Mouse (Mus musculus) G1E (cell line): ENCODE measurements around the gene Olfr63. TPM values are rescaled to one million over a fixed set of nuclear protein-coding genes. Genes with fewer than 3 reads are reported as not detected.
"Not testable (repeated sequence)": the region's sequence is repeated elsewhere in the genome, so short reads cannot be mapped to it uniquely, and the experiment has no call there.

Source experiments
- ATAC-seq: 2 replicates; pipeline ENCODE4 v1.8.0; 2016; ENCODE audit warnings: mild to moderate bottlenecking; ENCODE audit not compliant: insufficient number of reproducible peaks, poor library complexity, low FRiP score, severe bottlenecking; ENCODE audit errors: extremely low read depth
- DNase-seq: peaks from one replicate; pipeline ENCODE4 v3.0.0; 2012; ENCODE audit warnings: low spot score
- H3K27me3 ChIP-seq: 2 replicates; pipeline ENCODE4 v1.6.1; 2012; ENCODE audit warnings: mild to moderate bottlenecking, low read length, inconsistent platforms; ENCODE audit not compliant: insufficient read depth
- H3K36me3 ChIP-seq: replicated peaks from 2 replicates; pipeline ENCODE3; 2012; ENCODE audit warnings: mild to moderate bottlenecking, inconsistent platforms
- H3K4me1 ChIP-seq: 2 replicates; pipeline ENCODE4 v1.6.1; 2012; ENCODE audit warnings: low read depth, low read length, inconsistent platforms, mixed read lengths; ENCODE audit not compliant: insufficient read depth
- H3K4me3 ChIP-seq: 2 replicates; pipeline ENCODE4 v1.5.1; 2012; ENCODE audit warnings: low read depth, mild to moderate bottlenecking, inconsistent platforms, low read length, moderate library complexity, mixed read lengths
- H3K9me3 ChIP-seq: replicated peaks from 2 replicates; pipeline ENCODE4 v1.6.1; 2012; ENCODE audit warnings: inconsistent platforms
- CTCF ChIP-seq: IDR thresholded peaks from 2 replicates; pipeline ENCODE4 v1.5.1; 2012; ENCODE audit warnings: low read depth, low read length, inconsistent platforms, mixed read lengths
- GATA1 ChIP-seq: IDR thresholded peaks from 2 replicates; pipeline ENCODE4 v1.6.1; 2012; ENCODE audit warnings: borderline replicate concordance, low read length, inconsistent platforms, mixed read lengths
- GATA2 ChIP-seq: IDR thresholded peaks from 2 replicates; pipeline ENCODE4 v1.6.1; 2012; ENCODE audit warnings: low read depth, low read length, inconsistent platforms, borderline replicate concordance
- POLR2AphosphoS5 ChIP-seq: IDR thresholded peaks from 2 replicates; pipeline ENCODE4 v1.6.1; 2012; ENCODE audit warnings: low read depth, low read length, inconsistent platforms; ENCODE audit not compliant: insufficient replicate concordance
- TAL1 ChIP-seq: conservative IDR thresholded peaks from 2 replicates; pipeline ENCODE4 v1.6.1; 2012; ENCODE audit warnings: low read depth, low read length, inconsistent platforms, mixed read lengths
- polyA plus RNA-seq: library from polyadenylated mRNA; stranded (reverse); fragments of >175 nt; gene quantifications from 2 replicates; pipeline ENCODE4 v1.2.3, GENCODE M21; 2012
- total RNA-seq, 2 experiments: library from RNA; stranded (forward) in 1 of 2; stranded (reverse) in 1 of 2; fragments of 200-1000 nt in 1 of 2; fragments of >200 nt in 1 of 2; fragmentation: Nextera tagmentation in 1 of 2; gene quantifications; 2 replicates each; pipeline ENCODE4 v1.2.3; 2014 to 2017

The Olfr63 gene
- total RNA-seq (2014; fragmentation: Nextera tagmentation): not detected in 2 replicates
- 0.06 and 0.11 TPM in 2 replicates for total RNA-seq (2017)
- not detected in 2 replicates for polyA plus RNA-seq

- DNase-seq (no peak), ATAC-seq (no peak)
- H3K27me3 ChIP-seq: peaks cover 17% of the 10 kb centered on the region
- no peaks in the 10 kb centered on the region for H3K4me1 ChIP-seq
- no peaks in the 10 kb centered on the region for H3K36me3 ChIP-seq
- no peaks in the 10 kb centered on the region for H3K9me3 ChIP-seq
- no peak within 1 kb of the TSS for H3K4me3 ChIP-seq
- no peak for TF ChIP-seq GATA2
- no peak for TF ChIP-seq GATA1
- TF ChIP-seq TAL1: no peak
- TF ChIP-seq CTCF: no peak
- no peak for TF ChIP-seq POLR2AphosphoS5
These were observed at the start of gene Olfr63 for GRCm38 (mm10) chr17:33264376-33264775. Gene Olfr63 (plus strand): TSS chr17:33264676.

DNA sequence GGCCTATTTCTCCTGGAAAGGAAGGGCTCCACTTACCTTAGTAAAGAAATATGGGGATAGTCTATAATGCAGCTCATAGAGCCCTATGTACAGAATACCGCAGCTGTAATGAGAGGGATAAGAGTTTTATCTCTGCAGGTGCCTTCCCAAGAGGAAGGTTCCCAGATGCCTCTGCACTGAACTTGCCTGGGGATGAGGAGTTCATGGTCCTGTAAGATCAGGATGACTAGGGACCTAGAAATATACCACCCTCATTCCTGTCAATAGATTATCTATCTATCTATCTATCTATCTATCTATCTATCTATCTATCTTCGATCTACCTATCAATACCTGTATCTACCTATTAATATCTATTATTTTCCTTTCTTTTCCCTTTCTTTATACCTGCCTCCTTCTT is 42.9 kb upstream of the Olfr63 start, which contains the start of gene Olfr1564:
TSS of gene Olfr1564 (minus strand) at position 101 of the 400 bp plus-strand sequence.
- H3K27me3 ChIP-seq: no peaks in the 10 kb centered on the region
- no peak for ATAC-seq

DNA sequence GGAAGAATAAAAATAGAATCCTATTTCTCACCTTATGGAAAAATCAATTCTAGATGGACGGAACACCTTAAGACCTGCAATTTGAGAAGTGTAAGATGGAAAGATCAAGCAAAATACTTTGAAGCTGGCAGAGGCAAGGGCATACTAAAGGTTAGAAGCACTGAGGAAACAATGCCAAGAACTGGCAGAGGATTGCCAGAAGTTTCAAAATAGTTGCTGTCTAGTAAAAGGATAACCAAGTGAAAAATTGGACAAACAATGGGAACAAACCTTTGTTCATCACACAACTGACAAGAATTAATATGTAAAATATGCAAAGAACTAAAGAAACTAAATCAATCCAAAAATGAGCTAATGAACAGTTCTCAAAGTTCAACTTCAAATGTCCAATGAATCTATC is 27.8 kb upstream of the Olfr63 start:
- ATAC-seq, H3K4me3 ChIP-seq, H3K4me1 ChIP-seq, H3K9me3 ChIP-seq, DNase-seq, H3K36me3 ChIP-seq, H3K27me3 ChIP-seq: not testable (repeated sequence)

More for the DNA sequence above, 42.9 kb upstream of the Olfr63 start, which contains the start of gene Olfr1564:
- Histone ChIP-seq H3K36me3 (no peaks in the 10 kb centered on the region), H3K4me3 (no peak within 1 kb of the TSS), H3K9me3 (no peaks in the 10 kb centered on the region), H3K4me1 (no peaks in the 10 kb centered on the region)
- TF ChIP-seq GATA1: no peak
- TF ChIP-seq POLR2AphosphoS5: no peak
- no peak for TF ChIP-seq CTCF
- no peak for TF ChIP-seq TAL1
- no peak for TF ChIP-seq GATA2
- no peak for DNase-seq

- ATAC-seq: peak; percentile 99
- not testable (repeated sequence) for H3K4me3 ChIP-seq, H3K4me1 ChIP-seq, H3K27me3 ChIP-seq, H3K36me3 ChIP-seq, DNase-seq, H3K9me3 ChIP-seq
These were observed 9.8 kb upstream of the Olfr63 start, which contains the start of gene Zfp955a for GRCm38 (mm10) chr17:33254530-33255318. Gene Zfp955a (minus strand): TSS chr17:33255145.

- H3K4me1 ChIP-seq, H3K27me3 ChIP-seq, H3K4me3 ChIP-seq, DNase-seq, H3K9me3 ChIP-seq, H3K36me3 ChIP-seq, ATAC-seq: not testable (repeated sequence)
These were observed 9.2 kb upstream of the Olfr63 start for GRCm38 (mm10) chr17:33255319-33255657.

- Histone ChIP-seq H3K4me3 (no peak overlapping the region), H3K4me1 (no peaks in the 10 kb centered on the region), H3K36me3 (no peaks in the 10 kb centered on the region), H3K9me3 (0 out of 2 replicates have a peak, but pooled peaks cover 3% of the 10 kb centered on the region), H3K27me3 (peaks cover 21% of the 10 kb centered on the region)
- TF ChIP-seq GATA1 (no peak), TAL1 (no peak), GATA2 (no peak), POLR2AphosphoS5 (no peak), CTCF (no peak)
- no peak for ATAC-seq
- DNase-seq: no peak
These were observed 4.4 kb downstream of the Olfr63 start for GRCm38 (mm10) chr17:33268907-33269306.

DNA sequence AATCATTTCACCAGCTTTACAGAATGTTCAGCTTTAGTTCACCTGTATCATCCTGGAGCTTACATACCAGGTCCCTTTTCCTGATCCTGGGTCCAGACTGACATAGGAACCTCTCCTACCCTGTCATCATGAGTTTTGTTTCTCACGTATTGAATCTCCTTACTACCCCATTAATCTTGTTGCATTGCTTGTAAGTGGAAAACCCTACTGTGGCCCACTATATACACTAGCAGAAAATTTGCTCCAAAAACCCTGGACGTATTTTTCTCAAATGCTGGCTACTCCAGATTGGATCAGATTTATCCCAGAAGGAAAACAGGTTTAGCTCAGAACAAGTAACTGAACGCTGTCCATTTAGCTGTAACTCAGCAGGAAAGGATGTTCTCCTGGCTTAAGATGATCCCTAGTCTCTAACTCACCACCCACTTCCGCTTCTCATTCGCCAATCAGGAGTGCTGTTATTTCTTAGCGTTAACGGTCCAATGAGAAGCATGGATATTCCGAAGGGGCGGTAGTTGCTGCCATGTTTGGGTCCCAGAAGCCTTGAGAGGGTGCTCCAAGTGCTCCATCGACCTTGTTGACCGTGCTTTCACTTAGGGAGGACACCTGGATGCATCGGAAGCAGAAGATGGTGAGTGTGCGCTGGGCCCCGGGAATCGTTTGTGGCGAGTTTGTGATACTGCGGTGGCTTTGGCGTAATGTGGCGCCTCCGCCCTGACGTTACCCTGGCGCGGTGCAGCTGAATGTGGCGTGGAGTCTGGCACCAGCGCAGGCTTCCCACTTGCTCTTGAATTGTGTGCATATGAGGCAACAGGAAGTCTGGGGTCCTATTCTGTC is 24.8 kb downstream of the Olfr63 start, which contains the start of gene Zfp955b:
TSS of gene Zfp955b (plus strand) at position 506 of the 837 bp plus-strand sequence.
- not testable (repeated sequence) for H3K9me3 ChIP-seq, H3K4me1 ChIP-seq, H3K27me3 ChIP-seq, H3K36me3 ChIP-seq, DNase-seq
- H3K4me3 ChIP-seq: peak within 1 kb of the TSS; percentile 49; the same call in 1 of the 2 replicates
- ATAC-seq: peak; percentile 100

DNA sequence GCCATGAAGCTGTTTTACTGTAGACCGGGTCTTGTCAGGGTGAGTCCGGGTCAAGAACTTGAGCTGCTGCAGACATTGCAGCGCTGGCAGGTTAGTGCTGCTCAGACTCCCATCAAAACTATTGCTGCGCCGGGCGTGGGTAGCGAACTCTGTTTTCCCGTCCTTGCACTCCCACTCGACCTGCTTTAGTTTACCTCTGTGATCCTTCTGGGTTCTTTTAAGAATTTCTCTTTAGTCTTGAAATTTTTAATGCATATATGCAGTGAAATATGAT is 25.3 kb downstream of the Olfr63 start:
- not testable (repeated sequence) for ATAC-seq, H3K27me3 ChIP-seq

More for the DNA sequence above, 25.3 kb downstream of the Olfr63 start:
- H3K4me3 ChIP-seq, H3K4me1 ChIP-seq, H3K9me3 ChIP-seq, H3K36me3 ChIP-seq, DNase-seq: not testable (repeated sequence)
